ENCODE assay signal across 30 mouse cellular contexts in the genomic region with DNA sequence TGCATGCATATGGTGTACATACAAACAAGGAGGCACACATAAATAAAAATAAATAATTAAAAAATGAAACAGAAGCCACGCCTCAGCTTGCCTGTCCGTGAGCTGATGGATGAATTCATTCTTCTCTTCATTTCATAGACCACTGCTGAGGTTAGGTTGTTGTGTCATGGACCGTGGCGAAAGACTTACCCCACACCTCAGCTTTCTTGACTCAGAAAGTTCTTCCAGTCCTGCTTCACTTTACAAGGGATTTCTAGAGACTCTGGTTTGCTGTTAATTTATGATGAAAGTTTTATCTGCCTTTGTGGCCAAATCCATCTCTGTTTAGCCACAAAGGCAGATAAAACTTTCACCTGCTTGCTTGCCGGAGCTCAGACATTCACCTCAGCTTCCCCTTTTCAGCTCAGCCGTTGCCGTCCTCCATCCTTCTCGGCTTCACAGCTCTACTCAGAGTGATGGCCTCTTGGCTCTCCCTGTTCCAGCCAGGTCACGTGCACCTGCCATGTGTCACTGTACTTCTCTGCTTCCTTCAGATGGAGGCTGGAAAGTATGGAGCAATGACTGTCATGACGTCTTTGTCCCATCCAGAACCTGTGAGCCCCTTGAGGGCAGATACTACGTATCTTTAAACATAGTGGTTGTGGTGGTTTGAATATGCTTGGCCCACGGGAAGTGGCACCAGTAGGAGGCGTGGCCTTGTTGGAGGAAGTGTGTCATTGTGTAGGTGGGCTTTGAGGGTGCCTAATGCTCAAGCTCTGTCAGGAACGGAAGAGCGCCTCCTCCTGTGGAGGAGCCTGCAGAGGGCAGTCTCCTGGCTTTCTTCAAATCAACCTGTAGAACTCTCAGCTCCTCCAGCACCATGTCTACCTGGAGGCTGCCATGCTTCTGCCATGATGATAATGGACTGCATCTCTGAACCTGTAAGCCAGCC. TPM values are rescaled to one million over a fixed set of nuclear protein-coding genes. Genes with fewer than 3 reads are reported as not detected.
DNase-seq lines count a peak whose midpoint lies in the region; ATAC-seq and TF ChIP-seq lines count a peak whose summit lies in the region.
"Had no signal": no experiment of that assay in that cellular context is flagged by ENCODE, and none has a peak within 500 bp of the region (broad histone marks: within the 10 kb centered on the region; RNA-seq: fewer than 3 reads in every experiment).

No protein-coding gene starts in this region.

- H3K4me2 ChIP-seq in liver, postnatal 0 days (ENCODE audit: low read depth, low read length) = no peak overlapping the region
- H3K4me2 ChIP-seq: embryonic facial prominence, embryonic 12.5 days; forebrain, embryonic 15.5 days; hindbrain, embryonic 14.5 days; limb, embryonic 12.5 days had no signal

- H3K4me1 ChIP-seq in liver, postnatal 0 days (ENCODE audit: insufficient read depth) = peaks cover 12% of the 10 kb centered on the region
- H3K4me1 ChIP-seq in lung, adult 2 months (ENCODE audit: control insufficient read depth, insufficient read depth, low read length) = peaks cover 3% of the 10 kb centered on the region; the same call in 1 of the 2 replicates
- H3K4me1 ChIP-seq: forebrain, embryonic 15.5 days; limb, embryonic 12.5 days had no signal

- no peak for DNase-seq in liver, postnatal 0 days
- no peak for DNase-seq in liver
- DNase-seq in MEL-GATA-1-ER (ENCODE audit: extremely low read depth, low read depth) = peak; percentile 41
- no peak for DNase-seq in gastrocnemius, postnatal 36 days
- no peak for DNase-seq in lung, adult 2 months
- no peak for DNase-seq in adipocyte (ENCODE audit: low spot score)
- DNase-seq: adrenal gland, adult 8-10 months; cerebellum, adult 8-10 months; cerebellum, postnatal 36 days; embryo, embryonic 11 days; heart, postnatal 4 days; kidney, adult 11 months; kidney, postnatal 14 days; lung, postnatal 36 days; midbrain, embryonic 14.5 days; right cerebral cortex, postnatal 14 days; thymus, postnatal 14 days had no signal

- H3K27ac ChIP-seq in liver, postnatal 0 days (ENCODE audit: low read depth) = no peak overlapping the region
- H3K27ac ChIP-seq: embryonic facial prominence, embryonic 12.5 days; forebrain, embryonic 15.5 days; hindbrain, embryonic 14.5 days; left cerebral cortex, adult 2 months; limb, embryonic 12.5 days; liver, embryonic 14.5 days had no signal

- no peak for TF ChIP-seq EP300 in liver, postnatal 0 days (IDR thresholded peaks at IDR 0.05; ENCODE audit: low read depth)

- no peak for TF ChIP-seq POLR2A in lung, adult 2 months (IDR thresholded peaks at IDR 0.05; ENCODE audit: borderline replicate concordance, extremely low read depth, low read depth, low read length)

- no peak for TF ChIP-seq CTCF in liver, postnatal 0 days (IDR thresholded peaks at IDR 0.05; ENCODE audit: low read depth)
- TF ChIP-seq CTCF in lung, adult 2 months (IDR thresholded peaks at IDR 0.05; ENCODE audit: insufficient read depth, low read length) = no peak

- H3K9me3 ChIP-seq in liver, postnatal 0 days (ENCODE audit: low read length) = no peaks in the 10 kb centered on the region
- H3K9me3 ChIP-seq: embryonic facial prominence, embryonic 12.5 days; forebrain, embryonic 15.5 days; limb, embryonic 12.5 days had no signal

- WGBS in liver, postnatal 0 days (ENCODE audit: insufficient replicate concordance) = 70% methylated on average over 15 of the region's 15 CpGs
- 89% methylated on average over 15 of the region's 15 CpGs for WGBS in lung, adult 2 months

- 0 out of 2 replicates have a peak, but pooled peaks have one; percentile 24 for ATAC-seq in liver, postnatal 0 days
- ATAC-seq in hematopoietic stem cell, adult 5-6 weeks (replicated peaks in 1 of 2; ENCODE audit: insufficient read depth in 1 of 2, low FRiP score in 2 of 2, low TSS enrichment in 1 of 2, low read depth in 1 of 2, poor library complexity in 2 of 2, severe bottlenecking in 2 of 2) = peak; percentile 58 to 73
- ATAC-seq: activated CD4-positive, CD25-positive, alpha-beta regulatory T cell, adult 4 months; forebrain, embryonic 15.5 days had no signal

- intact Hi-C loops in gastrocnemius, postnatal 36 days (cut with DNase I) = no loop called here

- H3K36me3 ChIP-seq in liver, postnatal 0 days (replicated peaks; ENCODE audit: insufficient read depth, low read length) = no peaks in the 10 kb centered on the region
- H3K36me3 ChIP-seq: embryonic facial prominence, embryonic 12.5 days; forebrain, embryonic 15.5 days; limb, embryonic 12.5 days had no signal

- no peak overlapping the region for H3K4me3 ChIP-seq in liver, postnatal 0 days (ENCODE audit: low read depth, low read length)
- no peak overlapping the region for H3K4me3 ChIP-seq in lung, adult 2 months (replicated peaks; ENCODE audit: extremely low read depth, low read depth, low read length)
- H3K4me3 ChIP-seq: embryonic facial prominence, embryonic 12.5 days; forebrain, embryonic 15.5 days; left cerebral cortex, adult 2 months; limb, embryonic 12.5 days had no signal

- no peak overlapping the region for H3K9ac ChIP-seq in liver, postnatal 0 days (replicated peaks)
- H3K9ac ChIP-seq: embryonic facial prominence, embryonic 12.5 days; forebrain, embryonic 15.5 days; hindbrain, embryonic 14.5 days; limb, embryonic 12.5 days; liver, embryonic 14.5 days had no signal

- no peaks in the 10 kb centered on the region for H3K27me3 ChIP-seq in liver, postnatal 0 days (ENCODE audit: insufficient read depth, low read length)
- H3K27me3 ChIP-seq: embryonic facial prominence, embryonic 12.5 days; forebrain, embryonic 15.5 days; limb, embryonic 12.5 days had no signal

RNA-seq across cellular contexts. Expression of a gene that starts 40.0 kb away (rescaled TPM):
- not detected in 2 replicates for polyA plus RNA-seq in liver, postnatal 0 days (2015; fragmentation: Nextera tagmentation; extraction: Ambion mirVana)
- not detected in 2 replicates for total RNA-seq in hematopoietic stem cell, adult 5-6 weeks (2017)
- total RNA-seq in gastrocnemius, postnatal 36 days (2021) = not detected
- 0.25 TPM in 1 of 2 replicates, not detected in the other for polyA plus RNA-seq in lung, adult 2 months (2012; rRNA removed)
- total RNA-seq: CH12.LX; gastrocnemius, adult 18-20 months; heart, postnatal 4 days; monocyte, adult 5-6 weeks had no signal
- polyA plus RNA-seq: activated CD4-positive, CD25-positive, alpha-beta regulatory T cell, adult 4 months; heart, embryonic 16.5 days; kidney, embryonic 14.5 days had no signal
